Mouse (Mus musculus) left cerebral cortex, adult 2 months (tissue): ENCODE measurements around the gene Fbxo8. TPM values are rescaled to one million over a fixed set of nuclear protein-coding genes. Genes with fewer than 3 reads are reported as not detected.

ENCODE experiments used
- DNase-seq, 2 experiments: peaks; one replicate each; pipeline ENCODE4 v3.0.0; 2021 to 2022; ENCODE audit warnings: low spot score in 2 of 2, mixed read lengths in 1 of 2; ENCODE audit errors: extremely low spot score in 1 of 2
- H3K27ac ChIP-seq: fragments of 200-600 bp; 2 replicates; pipeline ENCODE4 v1.8.1; 2022
- H3K4me3 ChIP-seq: fragments of 200-600 bp; 2 replicates; pipeline ENCODE4 v1.8.1; 2022
- CTCF ChIP-seq: fragments of 200-600 bp; IDR thresholded peaks from 2 replicates; pipeline ENCODE4 v1.8.1; 2022; ENCODE audit warnings: antibody characterized with exemption, mild to moderate bottlenecking, moderate library complexity
- intact Hi-C: fragments of 180-260 bp; cut with DNase I; formaldehyde crosslinking; loops from one replicate; pipeline ENCODE4 v1.15.1; 2025
- microRNA-seq, 2 experiments: library from miRNA; unstranded; fragments of <30 nt; microRNA quantifications; one replicate each; pipeline ENCODE4 v1.2.0; 2021
- total RNA-seq, 2 experiments: library from RNA; stranded (reverse); gene quantifications; 2 replicates each; pipeline ENCODE4 v1.2.3; 2021

Gene Fbxo8
- total RNA-seq, 2 experiments from 2014 or later, result 34.0 to 38.5 TPM

- DNase-seq, result peak; percentile 55 to 62
- intact Hi-C loops, result loop anchor here (2.0 kb wide), 1 partner anchor 84 kb away; no protein-coding TSS in a partner anchor
Observed at GRCm38 (mm10) chr8:56615005-56615404, 64.1 kb downstream of the Fbxo8 start.

GRCm38 (mm10) chr8:56616260-56616659 is 65.4 kb downstream of the Fbxo8 start:
- H3K27ac ChIP-seq, result no peak overlapping the region

More at GRCm38 (mm10) chr8:56615005-56615404, 64.1 kb downstream of the Fbxo8 start:
- no peak overlapping the region for H3K27ac ChIP-seq
- H3K4me3 ChIP-seq, result no peak overlapping the region
- peak; percentile 89 for TF ChIP-seq CTCF

GRCm38 (mm10) chr8:56617271-56617670 is 66.4 kb downstream of the Fbxo8 start:
- TF ChIP-seq CTCF, result no peak
- Histone ChIP-seq H3K4me3 (no peak overlapping the region), H3K27ac (no peak overlapping the region)
- intact Hi-C loops, result no loop called here
- DNase-seq, result no peak

More at GRCm38 (mm10) chr8:56616260-56616659, 65.4 kb downstream of the Fbxo8 start:
- H3K4me3 ChIP-seq, result no peak overlapping the region
- DNase-seq, result no peak
- TF ChIP-seq CTCF, result peak; percentile 73
- intact Hi-C loops, result no loop called here

- H3K4me3 ChIP-seq, result no peak overlapping the region
- intact Hi-C loops, result no loop called here
- DNase-seq, result no peak
- TF ChIP-seq CTCF, result no peak
- H3K27ac ChIP-seq, result no peak overlapping the region
Observed at GRCm38 (mm10) chr8:56619056-56619455, 68.2 kb downstream of the Fbxo8 start.

DNA sequence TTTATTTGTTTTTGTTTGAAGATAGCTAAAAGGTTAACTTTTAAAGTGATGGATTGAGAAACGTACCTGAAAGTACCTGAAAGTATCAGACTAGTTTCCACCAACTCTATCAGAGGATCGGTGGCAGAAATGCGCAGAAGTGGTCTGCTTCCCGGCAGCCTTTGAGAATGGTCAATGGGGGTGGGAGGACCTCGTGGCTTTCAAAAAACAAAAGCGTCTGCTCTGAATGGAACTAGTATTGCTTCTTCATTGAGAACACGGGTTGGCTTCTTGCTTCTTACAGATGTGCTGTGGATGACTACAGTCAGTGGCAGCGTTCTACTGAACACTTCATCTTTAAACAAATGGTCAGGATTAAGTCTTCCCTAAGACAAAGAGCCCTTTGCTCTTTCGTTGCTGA is 68.7 kb downstream of the Fbxo8 start:
- H3K27ac ChIP-seq, result no peak overlapping the region
- intact Hi-C loops, result no loop called here
- no peak for TF ChIP-seq CTCF
- DNase-seq, result no peak
- H3K4me3 ChIP-seq, result no peak overlapping the region

GRCm38 (mm10) chr8:56620691-56621090 is 69.8 kb downstream of the Fbxo8 start:
- no peak for TF ChIP-seq CTCF
- intact Hi-C loops, result loop anchor here (5.0 kb wide), 2 partner anchors 697 to 712 kb away; no protein-coding TSS in a partner anchor
- no peak overlapping the region for H3K27ac ChIP-seq
- DNase-seq, result no peak
- no peak overlapping the region for H3K4me3 ChIP-seq

GRCm38 (mm10) chr8:56621093-56621492 is 70.2 kb downstream of the Fbxo8 start:
- intact Hi-C loops, result loop anchor here (5.0 kb wide), 2 partner anchors 696 to 711 kb away; no protein-coding TSS in a partner anchor
- Histone ChIP-seq H3K27ac (no peak overlapping the region), H3K4me3 (no peak overlapping the region)
- no peak for TF ChIP-seq CTCF
- no peak for DNase-seq

DNA sequence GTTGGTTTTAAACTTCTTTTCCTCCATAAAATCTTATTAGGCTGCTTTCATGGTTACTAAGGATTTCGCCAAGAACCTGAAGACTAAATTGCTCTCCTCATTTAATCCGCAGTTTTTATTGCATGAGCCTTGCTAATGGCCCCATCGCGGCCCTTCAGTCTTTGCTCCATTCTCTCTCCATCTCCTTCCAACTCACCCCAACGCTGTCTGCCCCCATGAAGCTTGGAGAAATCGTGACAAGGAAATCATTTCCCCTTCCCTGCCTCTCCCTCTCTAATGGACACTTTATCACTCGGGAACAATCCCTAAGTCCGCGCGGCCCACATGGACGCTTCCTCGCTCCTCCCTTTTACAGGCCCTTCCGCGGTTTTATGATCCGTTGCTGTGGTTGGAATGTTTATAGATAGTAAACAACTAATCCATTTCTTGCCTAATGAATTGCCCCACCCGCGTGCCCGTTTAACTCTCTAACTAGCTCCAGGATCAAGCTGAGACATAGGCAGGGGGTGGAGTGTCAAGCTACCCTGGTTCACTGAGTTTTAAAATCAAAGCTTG is 71.7 kb downstream of the Fbxo8 start:
- no peak for DNase-seq
- Histone ChIP-seq H3K4me3 (no peak overlapping the region), H3K27ac (no peak overlapping the region)
- intact Hi-C loops, result loop anchor here (5.0 kb wide), 2 partner anchors 695 to 710 kb away; no protein-coding TSS in a partner anchor
- no peak for TF ChIP-seq CTCF

DNA sequence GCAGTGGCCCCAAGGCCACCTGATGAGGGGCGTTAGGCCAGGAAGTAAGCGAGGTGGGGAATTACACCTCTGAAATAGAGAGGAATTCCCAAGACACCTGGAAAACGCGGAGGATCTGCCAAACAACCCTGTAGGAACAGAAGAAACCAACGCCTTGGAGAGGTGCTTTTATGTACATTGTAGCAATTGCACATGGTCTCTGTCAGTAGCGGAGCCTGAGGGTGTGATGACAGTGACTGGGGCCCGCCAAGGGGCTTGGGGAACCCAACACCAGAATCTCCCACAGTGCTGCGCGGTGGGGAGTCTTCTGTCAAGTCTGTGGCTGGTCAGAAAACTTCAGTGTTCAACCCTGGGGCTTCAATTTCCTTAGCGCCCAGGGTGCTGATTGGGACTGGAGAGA is 72.5 kb downstream of the Fbxo8 start:
- Histone ChIP-seq H3K4me3 (no peak overlapping the region), H3K27ac (no peak overlapping the region)
- intact Hi-C loops, result loop anchor here (5.0 kb wide), 2 partner anchors 694 to 709 kb away; no protein-coding TSS in a partner anchor
- no peak for TF ChIP-seq CTCF
- DNase-seq, result no peak

DNA sequence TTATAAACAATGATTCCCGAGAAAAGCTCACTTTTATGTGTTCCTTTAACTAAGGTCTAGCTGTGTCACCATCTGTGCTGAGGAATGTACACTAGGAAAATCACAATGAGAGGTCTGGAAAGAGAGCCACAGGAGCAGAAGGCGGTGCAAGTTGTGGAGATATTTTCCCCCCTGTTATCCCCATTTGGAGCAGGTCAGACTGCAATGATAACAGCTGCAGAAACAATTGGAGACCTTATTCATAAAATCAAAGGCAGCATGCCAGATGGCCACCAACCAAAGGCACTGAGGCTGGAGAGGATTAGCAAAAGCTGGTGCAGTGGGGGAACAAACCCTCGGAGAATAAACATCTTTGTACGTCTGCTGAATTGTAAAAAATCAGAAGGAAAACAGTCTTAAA is 78.3 kb downstream of the Fbxo8 start:
- no peak for DNase-seq
- Histone ChIP-seq H3K27ac (no peak overlapping the region), H3K4me3 (no peak overlapping the region)
- intact Hi-C loops, result no loop called here
- TF ChIP-seq CTCF, result no peak

DNA sequence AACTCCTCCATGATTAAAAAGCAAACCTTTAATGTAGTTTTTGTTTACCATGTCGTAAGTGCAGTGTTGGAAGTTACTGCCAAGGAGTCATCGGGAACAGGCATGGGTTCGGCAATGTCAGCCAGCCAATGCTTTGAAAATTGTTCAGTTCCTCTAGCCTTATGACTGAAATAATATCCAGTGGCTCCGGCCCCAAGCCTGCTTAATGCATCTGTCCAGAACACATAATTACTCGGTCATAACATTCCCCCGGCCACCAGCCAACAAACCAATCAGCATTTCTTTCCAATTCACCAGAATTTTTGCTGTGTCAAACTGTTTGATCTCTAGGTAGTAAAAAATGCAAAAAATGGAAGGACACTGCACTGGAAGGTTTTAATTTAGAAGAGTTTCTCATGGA is 88.4 kb downstream of the Fbxo8 start:
- intact Hi-C loops, result no loop called here
- no peak overlapping the region for H3K4me3 ChIP-seq
- no peak for DNase-seq
- H3K27ac ChIP-seq, result no peak overlapping the region
- no peak for TF ChIP-seq CTCF

Small RNA genes within 50 kb of the gene (microRNA-seq; reads per million reads assigned to microRNA genes)
- gene Gm25992, result 0 reads per million in 2 experiments

Other genes starting within 250 kb of the Fbxo8 start
- gene Cep44, start within 50 bp of the Fbxo8 start, total RNA-seq, result 10 to 100 TPM; 20.4 to 24.0 TPM